Mouse (Mus musculus): Measurements from ENCODE around the gene Phospho2. TPM values are rescaled to one million over a fixed set of nuclear protein-coding genes. Genes with fewer than 3 reads are reported as not detected.
A peak's percentile ranks its signal among the peaks of the same experiment; 100 is the strongest.

The Phospho2 gene
- total RNA-seq, 2 experiments from 2014 or later, result 10.9 to 16.3 TPM

DNA sequence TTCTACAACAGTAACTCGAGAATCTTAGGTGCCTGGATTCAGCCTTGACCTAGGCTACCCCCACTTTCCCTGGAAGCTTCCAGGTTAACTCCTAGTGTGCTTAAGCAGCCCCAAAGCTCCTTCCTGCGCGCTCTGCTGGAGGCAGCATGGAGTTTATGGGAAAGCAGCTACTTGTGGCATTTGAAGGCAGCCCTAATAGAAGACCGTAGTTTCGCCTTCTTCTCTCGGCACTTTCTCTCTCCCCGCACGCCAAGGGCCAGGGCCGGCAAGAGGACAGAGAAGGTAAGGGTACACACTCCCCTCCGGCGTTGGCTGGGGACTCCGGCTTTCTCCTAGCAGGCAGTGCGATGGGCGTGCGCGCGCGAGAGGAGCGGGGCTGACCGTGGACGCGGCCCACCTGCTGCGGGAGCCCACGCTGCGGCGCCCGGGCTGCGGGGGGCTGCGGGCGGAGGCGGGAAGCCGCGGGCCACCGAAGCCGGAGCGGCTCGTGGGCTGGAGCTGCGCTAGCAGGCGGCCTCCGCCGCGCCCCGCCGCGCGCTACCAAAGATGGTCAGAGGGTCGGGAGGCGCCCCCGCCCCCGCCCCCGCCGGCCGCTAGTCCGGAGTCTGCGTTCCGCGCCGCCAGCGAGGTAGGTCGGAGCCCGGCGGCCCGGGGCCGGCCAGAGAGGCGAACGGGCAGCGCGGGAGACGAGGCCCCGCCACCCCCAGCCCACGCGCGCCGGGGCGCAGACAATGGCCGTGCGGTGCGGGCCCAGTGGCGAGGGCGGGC is 33.1 kb downstream of the Phospho2 start:
- peak; percentile 58 for ATAC-seq (replicated peaks; ENCODE audit: low FRiP score, poor library complexity, severe bottlenecking)

DNA sequence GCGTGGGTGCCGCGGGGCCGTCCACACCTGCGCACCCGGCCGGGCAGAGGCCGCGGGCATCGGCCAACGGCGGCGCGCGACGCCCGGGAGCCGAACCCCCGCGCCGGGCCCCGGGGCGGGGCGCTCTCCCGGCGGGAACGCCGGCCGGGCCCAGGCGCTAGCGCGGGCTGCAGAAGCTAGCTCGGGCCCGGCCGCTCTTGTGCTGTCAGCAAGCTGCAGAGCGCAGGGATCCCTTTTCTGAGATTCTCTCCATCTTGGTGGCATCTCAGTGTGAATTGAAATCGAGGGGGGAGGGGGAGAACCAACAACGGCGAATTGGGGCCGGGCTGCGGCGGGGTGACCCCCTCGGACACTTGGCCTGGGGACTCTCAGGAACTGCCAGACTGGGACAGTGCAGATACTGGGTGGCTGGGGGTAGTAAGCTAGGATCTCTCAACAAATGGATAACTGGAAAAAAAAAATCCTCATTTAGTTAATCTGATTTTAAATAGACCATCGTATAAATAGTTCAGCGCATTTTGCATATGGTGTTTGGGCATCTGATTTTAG is 33.8 kb downstream of the Phospho2 start:
- ATAC-seq (replicated peaks; ENCODE audit: low FRiP score, poor library complexity, severe bottlenecking), result peak; percentile 80

DNA sequence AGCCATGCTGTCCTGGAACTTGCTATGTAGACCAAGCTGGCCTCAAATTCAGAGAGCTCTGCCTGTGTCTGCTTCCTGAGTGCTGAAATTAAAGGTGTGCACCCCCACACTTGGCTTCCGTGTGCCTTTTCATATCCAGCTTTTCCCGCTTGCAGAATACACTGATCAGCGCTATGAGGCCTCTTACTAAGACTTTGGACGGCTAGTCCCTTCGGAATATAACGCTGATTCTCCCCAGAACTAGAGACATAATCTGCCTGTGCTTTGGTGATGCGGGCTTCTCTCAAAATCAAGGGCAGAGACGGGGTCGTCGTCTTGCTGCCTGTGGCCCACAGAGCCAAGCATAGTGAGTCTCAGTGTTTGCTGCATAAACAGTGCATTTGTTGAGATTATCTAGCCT is 36.5 kb downstream of the Phospho2 start:
- no peak for ATAC-seq (replicated peaks; ENCODE audit: low FRiP score, poor library complexity, severe bottlenecking)

DNA sequence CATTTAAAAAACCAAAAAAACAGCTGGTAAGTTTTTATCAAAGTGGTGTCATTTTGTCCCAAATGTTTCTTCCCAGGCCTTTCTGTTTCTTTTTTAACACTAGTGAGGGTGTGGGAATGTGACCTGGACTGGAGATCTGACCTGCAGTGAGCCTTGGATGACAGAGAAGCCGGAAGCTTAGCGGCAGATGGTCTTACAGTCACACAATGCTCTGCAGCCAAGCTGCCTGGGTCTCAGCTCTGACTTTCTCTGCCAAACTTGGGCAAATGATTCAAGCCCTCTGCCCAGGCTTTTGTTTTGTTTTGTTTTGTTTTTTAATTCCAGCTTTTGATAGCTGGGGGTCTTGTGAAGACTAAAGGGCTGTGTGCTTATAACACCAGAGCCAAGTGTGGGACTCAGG is 37.0 kb downstream of the Phospho2 start:
- no peak for ATAC-seq (replicated peaks; ENCODE audit: low FRiP score, poor library complexity, severe bottlenecking)

DNA sequence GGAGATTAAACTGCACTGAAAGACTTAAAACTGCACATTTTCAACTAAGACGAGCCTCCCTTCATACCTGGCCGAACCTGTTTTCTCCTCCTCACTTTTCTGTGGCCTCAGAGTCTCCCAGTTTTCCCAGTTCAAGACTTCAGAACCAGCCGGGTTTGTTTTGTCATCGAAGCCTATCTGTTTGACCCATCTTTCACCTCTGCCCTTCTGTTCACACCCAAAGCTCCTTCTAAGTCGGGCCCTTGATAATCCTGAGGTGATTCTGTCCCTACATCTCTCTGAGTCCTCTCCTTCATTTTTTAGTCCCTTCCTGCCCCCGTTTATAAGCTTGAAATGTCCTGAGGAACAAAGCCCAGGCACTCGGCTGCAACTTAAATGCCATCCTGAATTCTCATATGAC is 38.6 kb downstream of the Phospho2 start:
- no peak for ATAC-seq (replicated peaks; ENCODE audit: low FRiP score, poor library complexity, severe bottlenecking)

DNA sequence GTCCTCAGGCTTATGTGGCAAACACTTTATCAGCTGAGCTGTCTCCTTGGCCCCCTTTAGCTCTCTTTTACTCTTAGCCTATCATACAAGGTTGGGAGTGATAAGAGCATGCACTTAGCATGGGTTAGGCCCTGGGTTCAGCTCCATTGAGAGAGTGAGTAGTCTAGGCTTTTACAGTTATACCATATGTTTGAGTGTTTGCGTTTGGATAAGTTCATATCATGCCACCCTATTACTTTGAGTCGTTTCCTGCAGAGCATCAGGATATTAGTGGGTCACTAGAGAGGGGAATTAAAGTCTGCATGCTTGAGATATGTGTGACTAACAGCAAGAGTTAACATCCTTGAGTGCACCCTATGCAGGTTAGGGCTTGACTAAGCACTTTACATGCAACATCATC is 40.3 kb downstream of the Phospho2 start:
- ATAC-seq (replicated peaks; ENCODE audit: low FRiP score, poor library complexity, severe bottlenecking), result no peak

DNA sequence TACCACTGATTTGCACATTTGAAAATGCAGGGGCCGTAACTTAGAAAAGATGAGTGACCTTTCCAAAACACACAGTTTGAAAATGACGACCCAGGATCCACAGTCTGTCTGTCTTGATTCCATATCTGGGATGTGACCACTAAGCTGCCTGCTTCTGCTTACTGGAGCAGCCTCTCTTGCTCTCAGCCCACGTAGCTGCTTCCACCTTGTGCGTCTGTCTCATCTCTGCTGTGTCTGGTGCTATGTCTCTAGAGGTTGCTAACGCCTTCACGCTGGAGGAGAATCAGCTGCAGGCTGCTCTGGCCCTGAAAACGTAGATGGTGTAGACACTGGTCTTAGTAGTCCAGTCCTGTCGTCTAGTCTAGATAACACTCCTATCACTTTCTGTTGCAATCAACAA is 40.7 kb downstream of the Phospho2 start:
- ATAC-seq (replicated peaks; ENCODE audit: low FRiP score, poor library complexity, severe bottlenecking), result no peak

DNA sequence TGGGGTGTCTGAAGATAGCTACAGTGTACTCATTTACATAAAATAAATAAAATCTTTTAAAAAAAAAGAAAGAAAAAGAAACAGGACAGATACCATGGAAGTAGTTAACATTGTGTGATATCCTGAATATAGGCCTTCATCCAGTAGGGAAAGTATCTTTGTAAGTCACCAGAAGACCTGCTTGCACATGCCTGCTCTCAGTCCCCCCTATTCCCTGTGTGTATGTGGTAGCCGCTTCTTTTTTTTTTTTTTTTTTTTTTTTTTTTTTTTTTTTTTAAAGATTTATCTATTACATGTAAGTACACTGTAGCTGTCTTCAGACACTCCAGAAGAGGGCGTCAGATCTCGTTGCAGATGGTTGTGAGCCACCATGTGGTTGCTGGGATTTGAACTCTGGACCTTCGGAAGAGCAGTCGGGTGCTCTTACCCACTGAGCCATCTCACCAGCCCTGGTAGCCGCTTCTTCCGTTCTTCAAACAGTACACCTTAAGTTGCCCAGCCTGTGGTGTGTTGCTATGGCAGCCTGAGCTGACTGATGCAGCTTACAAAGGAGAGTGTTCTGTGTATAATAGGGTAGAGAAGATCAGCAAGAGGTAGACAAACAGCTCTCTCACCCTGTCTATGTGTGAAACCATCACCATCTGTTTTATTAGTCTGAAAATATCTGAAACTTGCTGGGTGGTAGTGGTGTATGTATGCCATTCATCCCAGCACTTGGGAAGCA is 48.0 kb downstream of the Phospho2 start:
- no peak for ATAC-seq (replicated peaks; ENCODE audit: low FRiP score, poor library complexity, severe bottlenecking)

DNA sequence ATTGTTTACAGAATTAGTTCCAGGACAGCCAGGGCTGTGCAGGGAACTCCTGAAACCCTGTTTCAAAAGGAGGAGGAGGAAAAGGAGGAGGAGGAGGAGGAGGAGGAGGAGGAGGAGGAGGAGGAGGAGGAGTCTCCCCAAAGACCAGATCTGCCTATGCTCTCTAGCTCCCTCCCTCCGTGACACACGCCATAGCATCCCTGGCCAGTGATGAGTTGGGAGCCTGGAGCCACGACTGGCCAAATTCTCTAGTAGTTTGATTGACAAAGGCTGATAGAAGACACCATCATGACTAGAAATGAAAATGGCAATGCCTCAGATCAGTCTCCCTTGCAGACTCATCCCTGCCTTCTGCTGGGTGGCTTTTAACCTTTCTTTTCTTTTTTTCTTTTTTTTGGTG is 48.6 kb downstream of the Phospho2 start:
- peak; percentile 83; the same call in 1 of the 2 replicates for ATAC-seq (replicated peaks; ENCODE audit: low FRiP score, poor library complexity, severe bottlenecking)

DNA sequence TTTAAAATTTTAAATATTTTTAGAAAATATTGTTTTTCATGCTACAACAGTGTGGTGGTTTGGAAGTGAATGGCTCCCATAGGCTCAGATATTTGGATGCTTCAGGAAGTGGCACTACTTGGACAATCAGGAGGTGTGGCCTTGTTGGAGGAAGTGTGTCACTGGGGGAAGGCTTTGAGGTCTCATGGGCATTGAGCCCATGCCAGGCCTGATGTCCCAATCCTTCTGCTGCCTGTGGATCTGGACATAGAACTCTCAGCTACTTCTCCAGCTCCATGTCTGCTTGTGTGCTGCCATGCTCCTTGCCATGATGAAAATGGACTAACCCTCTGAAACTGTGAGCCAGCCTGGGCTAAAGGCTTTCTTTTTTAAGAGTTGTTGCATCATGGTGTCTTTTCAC is 49.3 kb downstream of the Phospho2 start:
- no peak for ATAC-seq (replicated peaks; ENCODE audit: low FRiP score, poor library complexity, severe bottlenecking)

DNA sequence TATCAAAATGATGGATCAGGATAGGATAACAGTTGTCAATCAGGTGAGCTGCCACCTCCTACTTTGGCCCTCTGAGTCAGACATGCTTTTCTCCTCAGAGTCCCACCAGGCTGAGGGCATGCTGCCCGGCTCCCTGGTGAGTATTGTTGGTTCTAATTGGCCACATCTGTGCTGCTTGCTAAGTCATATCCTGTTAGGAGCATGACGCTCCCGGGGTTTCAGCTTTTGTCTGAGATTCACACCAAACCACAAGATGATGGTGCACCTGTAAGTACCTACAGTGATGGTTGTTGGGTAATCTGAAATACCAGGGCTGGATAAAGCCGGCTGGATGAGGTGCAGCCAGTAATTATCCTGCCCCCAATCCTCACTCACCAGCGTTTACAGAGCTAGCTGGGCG is 50.8 kb downstream of the Phospho2 start:
- ATAC-seq (replicated peaks; ENCODE audit: low FRiP score, poor library complexity, severe bottlenecking), result no peak

DNA sequence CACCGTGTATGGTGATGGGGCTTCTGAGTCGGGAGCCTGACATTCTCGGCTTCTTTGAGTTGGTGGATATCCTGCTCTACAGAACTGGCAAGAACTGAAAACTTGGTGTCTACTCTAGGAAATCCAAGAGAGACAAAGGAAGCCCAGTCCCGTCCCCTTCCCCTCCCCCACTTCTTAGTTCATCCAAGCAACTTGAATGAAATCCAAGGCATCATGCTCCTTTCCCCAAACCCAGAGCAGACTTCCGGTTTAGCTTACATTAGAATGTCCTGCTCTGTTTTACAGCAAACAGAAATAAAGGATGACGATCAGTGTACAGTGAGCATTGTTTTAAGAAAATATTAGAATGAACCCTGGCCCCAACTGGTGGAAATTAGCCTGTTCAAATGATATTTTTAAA is 59.8 kb downstream of the Phospho2 start:
- ATAC-seq (replicated peaks; ENCODE audit: low FRiP score, poor library complexity, severe bottlenecking), result no peak

Other genes with a start within 250 kb of the Phospho2 start
- gene Lrp2, start 203.6 kb upstream of the Phospho2 start, total RNA-seq (2015; ENCODE audit: low replicate concordance), result not detected in 2 replicates
- gene Lrp2, start 203.6 kb upstream of the Phospho2 start, total RNA-seq (2017; ENCODE audit: low replicate concordance), result not detected in 2 replicates
- gene Bbs5, start 142.5 kb upstream of the Phospho2 start, total RNA-seq (2015; ENCODE audit: low replicate concordance), result 9.4 TPM in 1 of 2 replicates, not detected in the other
- 0.51 and 4.5 TPM in 2 replicates for gene Bbs5, start 142.5 kb upstream of the Phospho2 start, total RNA-seq (2017; ENCODE audit: low replicate concordance)
- not detected in 2 replicates for gene Klhl41, start 119.5 kb upstream of the Phospho2 start, total RNA-seq (2015; ENCODE audit: low replicate concordance)
- not detected in 2 replicates for gene Klhl41, start 119.5 kb upstream of the Phospho2 start, total RNA-seq (2017; ENCODE audit: low replicate concordance)
- 2.1 and 2.5 TPM in 2 replicates for gene Fastkd1, start 76.1 kb upstream of the Phospho2 start, total RNA-seq (2015; ENCODE audit: low replicate concordance)
- 1.3 and 1.4 TPM in 2 replicates for gene Fastkd1, start 76.1 kb upstream of the Phospho2 start, total RNA-seq (2017; ENCODE audit: low replicate concordance)
- gene Ppig, start 67.1 kb upstream of the Phospho2 start, total RNA-seq (2015; ENCODE audit: low replicate concordance), result 35.7 and 45.7 TPM in 2 replicates
- gene Ppig, start 67.1 kb upstream of the Phospho2 start, total RNA-seq (2017; ENCODE audit: low replicate concordance), result 49.0 and 72.4 TPM in 2 replicates
- not detected in 2 replicates for gene Ccdc173, start within 50 bp of the Phospho2 start, total RNA-seq (2015; ENCODE audit: low replicate concordance)
- gene Ccdc173, start within 50 bp of the Phospho2 start, total RNA-seq (2017; ENCODE audit: low replicate concordance), result 1.3 TPM in 1 of 2 replicates, not detected in the other
- gene Klhl23, start 32.3 kb downstream of the Phospho2 start, total RNA-seq (2015; ENCODE audit: low replicate concordance), result 4.0 and 6.7 TPM in 2 replicates
- gene Klhl23, start 32.3 kb downstream of the Phospho2 start, total RNA-seq (2017; ENCODE audit: low replicate concordance), result 1.6 and 12.1 TPM in 2 replicates
- 160 and 179 TPM in 2 replicates for gene Ssb, start 71.9 kb downstream of the Phospho2 start, total RNA-seq (2015; ENCODE audit: low replicate concordance)
- gene Ssb, start 71.9 kb downstream of the Phospho2 start, total RNA-seq (2017; ENCODE audit: low replicate concordance), result 183 and 211 TPM in 2 replicates
- gene Mettl5, start 96.0 kb downstream of the Phospho2 start, total RNA-seq (2015; ENCODE audit: low replicate concordance), result 18.0 and 22.7 TPM in 2 replicates
- gene Mettl5, start 96.0 kb downstream of the Phospho2 start, total RNA-seq (2017; ENCODE audit: low replicate concordance), result 14.1 and 25.4 TPM in 2 replicates
- 70.3 and 101 TPM in 2 replicates for gene Ubr3, start 107.6 kb downstream of the Phospho2 start, total RNA-seq (2015; ENCODE audit: low replicate concordance)
- 53.0 and 72.6 TPM in 2 replicates for gene Ubr3, start 107.6 kb downstream of the Phospho2 start, total RNA-seq (2017; ENCODE audit: low replicate concordance)
- 0.42 TPM in 1 of 2 replicates, not detected in the other for gene Myo3b, start 249.5 kb downstream of the Phospho2 start, total RNA-seq (2015; ENCODE audit: low replicate concordance)
- gene Myo3b, start 249.5 kb downstream of the Phospho2 start, total RNA-seq (2017; ENCODE audit: low replicate concordance), result 0.51 TPM in 1 of 2 replicates, not detected in the other

Data from erythroid progenitor cell, adult 5-6 weeks (primary cell).